Mouse (Mus musculus) frontal cortex, postnatal 25 days (tissue): Measurements from ENCODE around the gene Prkca.

ENCODE experiments used
- DNase-seq, 2 experiments: peaks; one replicate each; pipeline ENCODE4 v3.0.0; 2022; ENCODE audit warnings: low spot score in 2 of 2

The Prkca gene

DNA sequence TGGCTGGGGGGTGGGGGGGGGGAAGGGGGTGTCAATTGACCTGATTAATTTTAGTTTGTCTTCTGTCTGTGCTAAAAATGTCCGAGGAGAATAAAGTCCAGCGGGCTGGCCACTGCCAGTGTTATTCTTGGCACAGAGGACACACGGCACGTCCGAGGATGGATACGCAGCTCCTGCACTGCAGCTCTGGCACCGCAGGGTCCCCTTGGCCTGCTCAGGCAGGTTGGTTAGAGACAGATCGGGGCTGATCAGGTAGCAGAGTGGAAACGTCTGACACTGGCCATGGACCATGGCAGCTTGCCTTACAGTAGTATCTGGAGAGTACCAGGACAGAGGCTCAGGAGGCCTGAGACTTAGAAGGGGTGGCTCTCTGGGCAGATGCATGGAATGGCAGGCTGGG is 393.5 kb downstream of the Prkca start:
- DNase-seq: no peak

DNA sequence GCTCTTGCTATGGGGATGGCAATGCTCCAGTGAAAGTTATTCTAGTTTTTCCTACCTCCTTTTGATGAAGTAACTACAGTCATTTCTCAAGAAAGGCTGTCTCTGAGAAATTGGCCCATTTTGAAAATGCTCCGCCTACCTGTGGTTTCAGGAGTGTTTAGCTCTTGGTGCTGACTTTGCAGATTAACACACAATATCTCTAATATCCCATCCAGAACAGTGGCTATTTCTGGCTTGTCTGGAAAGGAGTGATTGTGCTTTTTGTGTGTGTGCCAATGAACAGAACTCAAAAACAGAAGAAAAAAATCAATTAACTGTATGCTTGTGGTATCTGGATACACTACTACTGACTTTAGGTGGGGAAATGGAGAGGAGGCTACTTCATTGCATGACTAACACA is 395.8 kb downstream of the Prkca start:
- DNase-seq: no peak

DNA sequence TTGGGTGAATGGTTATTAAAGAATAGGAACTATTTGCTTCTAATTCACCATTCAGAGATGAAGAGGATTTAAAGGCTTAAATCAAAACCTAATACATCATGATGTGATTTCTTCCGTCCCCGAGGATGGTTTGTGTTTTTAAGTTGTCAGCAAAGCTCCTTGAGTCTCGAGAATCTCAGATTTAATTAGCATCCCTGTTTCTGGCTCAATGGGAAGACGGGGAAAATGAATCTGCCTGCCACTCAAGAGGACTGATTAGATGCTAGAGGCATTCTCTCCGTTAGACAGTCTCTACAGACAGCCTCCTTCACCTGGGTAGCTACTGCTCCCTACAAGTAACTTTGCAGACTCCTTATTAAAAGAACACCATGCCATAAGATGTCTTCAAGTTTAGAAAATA is 396.9 kb downstream of the Prkca start:
- no peak for DNase-seq

DNA sequence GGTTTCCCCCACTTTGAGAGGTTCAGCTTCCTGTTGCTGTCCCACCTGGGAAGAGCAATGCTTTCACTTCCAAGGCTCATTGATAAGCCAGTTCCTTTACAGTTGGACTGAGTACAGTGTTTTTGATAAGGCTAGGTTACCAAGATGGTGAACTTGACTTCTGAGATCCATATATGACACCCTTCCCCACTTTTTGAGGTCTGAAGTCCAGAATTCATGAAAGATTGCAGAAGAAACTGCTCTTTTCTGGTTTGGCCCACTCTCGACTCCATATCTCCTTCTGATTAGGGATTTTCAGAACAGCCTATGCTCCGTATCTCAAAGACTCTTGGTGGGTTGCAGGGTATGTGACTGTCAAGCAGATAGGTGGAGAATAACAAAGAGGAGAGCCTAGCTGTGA is 406.8 kb downstream of the Prkca start:
- no peak for DNase-seq

DNA sequence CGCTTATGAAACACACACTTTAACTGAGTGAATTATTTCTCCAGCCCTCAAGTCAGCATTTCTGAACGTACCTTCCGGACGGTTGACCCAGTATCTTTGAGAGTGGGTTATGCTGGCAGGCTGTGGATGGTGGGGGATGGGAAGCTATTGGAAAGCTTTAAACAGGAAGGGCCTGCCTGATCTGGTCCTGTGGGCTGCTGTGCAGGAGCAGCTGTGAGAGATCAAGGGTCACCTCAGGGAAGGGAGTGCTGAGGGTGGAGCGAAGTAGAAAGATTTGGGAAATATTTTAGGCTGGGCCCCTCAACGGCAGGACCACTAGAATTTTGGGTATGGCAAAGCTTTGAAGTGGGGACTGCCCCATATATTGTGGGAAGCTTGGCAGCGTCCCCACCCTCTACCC is 412.0 kb downstream of the Prkca start:
- no peak for DNase-seq

DNA sequence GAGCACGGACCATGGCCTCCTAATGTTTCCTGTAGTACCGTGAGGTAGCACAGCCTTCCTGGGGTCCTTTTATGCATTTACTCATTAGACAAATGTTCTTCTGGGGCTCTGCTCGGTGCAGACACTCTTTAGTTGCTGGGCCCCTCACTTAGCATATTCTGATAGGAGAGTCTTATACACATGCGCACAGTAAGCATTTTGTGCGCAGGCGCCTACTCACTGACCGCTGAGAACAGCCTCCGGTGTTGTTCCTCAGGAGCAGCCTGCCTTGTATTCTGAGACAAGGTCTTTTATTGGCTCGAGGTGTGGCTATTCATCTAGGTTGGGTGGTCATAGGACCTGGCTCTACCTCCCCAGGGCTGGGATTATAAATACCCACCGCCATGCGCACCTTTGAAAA is 412.4 kb downstream of the Prkca start:
- no peak for DNase-seq

DNA sequence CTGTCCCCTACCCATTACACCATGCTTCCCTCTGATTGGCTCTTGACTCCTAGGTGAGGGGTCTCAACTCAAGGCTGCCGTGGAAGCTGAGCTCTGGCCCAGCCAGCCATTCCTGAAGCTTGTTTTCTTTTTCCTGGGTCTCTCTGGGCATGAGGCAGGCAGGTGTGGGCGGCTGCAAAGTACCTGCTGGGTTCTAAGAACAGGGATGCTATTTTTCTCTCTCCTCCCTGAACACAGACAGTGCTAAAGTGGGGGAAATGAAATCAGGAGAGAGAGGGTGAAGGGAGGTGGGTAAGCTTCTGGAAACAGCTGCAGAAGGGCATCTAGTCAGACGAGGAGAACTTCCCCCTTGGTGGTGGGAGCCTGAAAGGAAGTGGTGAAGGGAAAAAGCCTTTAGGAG is 414.0 kb downstream of the Prkca start:
- DNase-seq: no peak

DNA sequence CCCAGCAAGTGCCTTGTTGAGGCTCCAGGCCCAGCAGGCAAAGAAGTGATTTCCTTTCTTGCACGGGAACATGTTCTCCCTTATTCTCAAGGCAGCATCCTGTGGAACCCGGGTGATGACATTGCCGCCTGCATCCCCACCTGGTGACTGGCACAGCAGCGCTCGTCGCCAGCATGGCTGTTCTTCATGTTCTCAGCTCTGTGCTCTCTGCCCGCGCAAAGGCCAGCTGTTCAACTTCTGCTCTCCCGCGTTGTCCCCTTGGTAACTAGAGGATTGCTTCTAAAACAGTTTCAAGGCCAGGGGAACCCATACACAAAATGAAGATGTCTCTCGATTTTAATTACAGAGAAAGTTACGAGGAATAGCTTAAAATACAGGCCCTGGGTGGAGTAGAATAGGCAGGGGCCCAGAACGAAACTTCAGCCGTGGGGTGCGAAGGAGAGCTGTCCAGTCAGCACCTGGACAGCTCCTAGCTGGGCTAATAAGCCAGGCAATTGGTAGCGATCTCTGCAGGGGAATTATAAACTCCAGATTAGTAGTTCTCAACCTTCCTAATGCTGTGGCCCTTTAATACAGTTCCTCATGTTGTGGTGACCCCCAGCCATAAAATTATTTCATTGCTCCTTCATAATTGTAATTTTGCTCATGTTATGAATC is 423.7 kb downstream of the Prkca start:
- no peak for DNase-seq

DNA sequence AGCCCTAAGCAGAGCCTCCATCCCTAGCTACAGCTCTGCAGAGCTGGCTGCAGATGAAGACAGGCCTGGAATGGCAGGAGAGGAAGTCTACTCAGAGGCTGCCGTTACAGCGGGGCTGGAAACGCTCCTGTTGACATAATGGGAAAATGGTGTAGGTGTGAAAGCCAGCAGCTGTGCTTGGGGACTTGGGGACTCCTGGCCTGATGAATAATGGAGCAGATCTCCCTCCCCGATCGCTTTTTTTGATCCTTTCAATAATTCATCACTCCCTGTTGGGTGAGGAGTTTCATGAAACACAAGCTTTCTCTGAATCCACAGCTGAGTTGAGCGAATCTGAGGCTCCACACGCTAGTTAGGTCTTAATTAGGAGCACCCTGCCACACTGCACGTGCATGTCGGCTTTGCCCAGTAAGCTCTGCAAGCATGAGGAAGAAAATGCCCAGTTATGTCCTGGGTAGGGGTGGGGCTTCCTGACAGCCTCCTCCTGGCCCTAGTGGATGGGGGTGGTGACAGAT is 425.9 kb downstream of the Prkca start:
- DNase-seq: no peak

DNA sequence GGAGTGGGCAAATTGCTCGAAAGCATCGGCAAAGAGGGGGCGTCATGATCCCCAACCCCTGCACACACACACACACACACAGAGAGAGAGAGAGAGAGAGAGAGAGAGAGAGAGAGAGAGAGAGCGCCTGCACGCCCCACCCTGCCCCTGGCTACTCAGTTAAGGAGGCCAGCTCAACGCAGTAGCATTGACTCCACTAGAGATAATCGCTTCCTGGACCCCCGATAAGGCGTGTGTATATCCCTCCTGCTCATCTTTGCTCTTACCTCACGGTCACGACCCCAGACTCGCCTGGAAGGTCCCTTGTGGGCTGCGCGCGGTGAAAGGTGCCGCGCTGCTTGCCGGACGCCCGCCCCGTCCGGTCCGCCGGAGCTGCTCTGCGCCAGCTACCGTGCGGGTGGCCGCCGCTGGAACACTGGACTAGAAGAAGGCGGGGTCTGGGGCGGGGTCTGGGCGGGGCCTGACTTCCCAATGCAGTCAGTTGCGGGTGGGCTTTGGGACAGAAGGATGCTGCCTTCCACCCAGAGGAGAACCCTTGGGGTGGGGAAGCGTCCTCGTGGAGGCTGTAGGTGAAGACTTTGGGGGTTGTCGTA is 429.0 kb downstream of the Prkca start, which contains the start of gene Cacng5:
TSS of gene Cacng5 (minus strand) at position 422 of the 593 bp plus-strand sequence.
- no peak for DNase-seq

DNA sequence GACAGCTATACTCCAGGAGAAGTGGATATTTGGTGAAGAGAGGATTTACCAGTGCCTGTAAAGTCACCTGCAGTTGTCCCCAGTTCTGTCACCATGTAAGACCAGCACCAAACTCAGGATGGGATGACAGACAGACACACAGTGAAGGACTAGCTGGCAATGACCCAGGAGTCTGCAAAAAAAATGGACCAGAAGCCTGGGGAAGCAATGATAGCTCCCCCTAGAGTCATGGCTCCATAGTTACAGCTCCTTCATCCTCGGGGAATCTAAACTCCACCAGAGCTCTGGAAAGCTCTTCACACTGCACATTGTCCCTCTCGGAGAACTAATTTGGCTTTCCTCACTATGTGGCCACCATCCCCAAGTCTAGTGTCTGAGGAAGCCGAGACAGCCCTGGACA is 430.4 kb downstream of the Prkca start:
- no peak for DNase-seq

DNA sequence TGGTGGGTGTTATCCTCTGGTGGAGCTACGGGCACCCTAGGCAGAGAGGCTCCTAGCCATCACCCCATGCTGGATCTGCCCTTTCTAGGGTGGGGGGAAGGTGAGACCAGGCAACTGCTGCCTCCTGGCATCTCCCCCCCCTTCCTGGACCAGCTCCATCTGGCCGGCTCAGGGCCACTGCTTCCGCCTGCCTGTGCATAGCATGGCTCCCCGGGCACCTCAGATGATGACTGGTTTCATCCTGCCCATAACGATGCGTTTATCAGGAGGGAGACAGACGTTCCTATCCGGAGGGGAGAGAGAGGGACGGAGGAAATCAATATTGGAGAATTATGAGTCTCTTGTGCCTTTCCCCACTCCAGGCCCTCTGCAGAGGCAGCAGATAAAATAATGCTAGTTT is 438.4 kb downstream of the Prkca start:
- DNase-seq: no peak

DNA sequence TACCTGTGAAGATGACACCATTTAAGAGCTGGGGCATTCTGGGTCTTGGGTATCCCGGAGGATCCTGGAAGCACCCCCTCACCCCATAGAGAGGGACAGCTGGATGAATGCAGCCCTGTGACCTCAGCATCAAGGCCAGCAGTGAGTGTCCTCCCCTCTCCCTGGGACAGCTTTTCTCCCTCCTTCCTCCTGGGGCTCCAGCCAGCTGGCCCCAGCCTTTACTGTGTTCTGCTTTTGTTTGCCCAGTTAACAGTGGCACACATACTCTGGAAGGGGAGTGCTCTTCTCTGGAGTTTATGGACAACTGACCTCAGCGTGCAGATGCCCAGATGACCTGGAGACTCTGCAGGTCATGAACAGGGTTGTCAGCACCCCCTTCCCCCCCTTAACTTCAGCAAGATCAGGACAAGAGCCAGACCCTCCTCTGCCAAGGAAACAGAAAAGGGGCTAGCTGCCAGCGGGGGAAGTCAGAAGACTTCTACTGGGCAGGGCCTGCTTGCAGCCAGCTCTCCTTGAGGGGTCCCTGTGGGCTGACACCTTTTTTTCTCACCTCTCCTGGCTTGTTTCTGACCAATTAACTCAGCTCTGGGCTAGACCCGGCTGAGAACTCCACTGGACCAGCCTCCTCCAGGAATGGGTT is 439.6 kb downstream of the Prkca start:
- DNase-seq: no peak

DNA sequence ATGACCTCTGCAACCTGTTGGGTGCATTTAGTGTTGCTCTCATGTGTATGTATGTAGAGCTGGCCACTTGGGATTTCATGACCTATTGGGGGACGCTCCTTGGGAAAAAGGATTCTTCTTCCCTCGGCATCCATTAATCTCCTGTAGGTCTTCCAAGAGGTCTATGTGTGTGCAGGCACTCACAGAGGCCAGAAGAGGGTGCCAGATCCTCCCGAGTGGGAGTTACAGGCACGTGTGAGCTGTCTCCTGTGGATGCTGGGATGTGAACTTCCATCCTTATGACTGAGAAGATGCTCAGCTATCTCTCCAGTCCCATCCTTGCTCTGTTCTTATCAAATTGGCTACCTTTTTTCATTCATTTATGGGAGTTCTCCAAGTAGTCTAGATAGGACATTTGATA is 443.3 kb downstream of the Prkca start:
- DNase-seq: no peak

DNA sequence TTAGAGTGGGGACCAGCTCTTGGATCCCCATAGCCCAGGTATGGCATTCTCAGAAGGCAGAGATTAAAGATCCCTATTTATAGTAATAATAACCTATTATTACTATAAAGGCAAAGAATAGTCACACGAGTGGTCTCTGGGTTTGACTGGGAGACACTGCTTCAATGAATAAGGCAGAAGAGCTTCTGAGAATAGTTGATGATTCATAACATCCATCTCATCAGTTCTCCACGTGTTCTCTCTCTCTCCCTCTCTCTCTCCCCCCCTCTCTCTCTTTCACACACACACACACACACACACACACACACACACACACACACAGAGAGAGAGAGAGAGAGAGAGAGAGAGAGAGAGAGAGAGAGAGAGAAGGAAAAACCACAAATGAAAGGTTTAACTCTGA is 445.0 kb downstream of the Prkca start:
- DNase-seq: no peak

DNA sequence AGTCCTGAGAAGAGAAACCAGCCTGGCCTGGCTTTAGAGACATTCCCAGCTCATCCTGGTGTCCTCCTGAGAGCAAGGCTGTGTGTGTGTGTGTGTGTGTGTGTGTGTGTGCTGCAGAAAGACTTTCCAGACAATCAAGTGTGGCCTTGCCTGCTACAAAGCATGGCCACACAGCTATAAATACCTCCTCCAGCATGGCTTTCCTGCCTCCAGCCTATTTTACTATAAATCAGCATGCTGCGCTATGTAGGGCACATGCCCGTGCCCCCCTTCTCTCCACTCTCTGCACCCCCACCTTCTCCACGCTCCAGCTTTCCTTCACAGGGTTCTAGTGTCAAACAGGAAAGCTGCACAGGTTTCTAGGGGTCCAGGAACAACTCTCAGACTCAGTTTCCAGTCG is 448.1 kb downstream of the Prkca start:
- DNase-seq: no peak

DNA sequence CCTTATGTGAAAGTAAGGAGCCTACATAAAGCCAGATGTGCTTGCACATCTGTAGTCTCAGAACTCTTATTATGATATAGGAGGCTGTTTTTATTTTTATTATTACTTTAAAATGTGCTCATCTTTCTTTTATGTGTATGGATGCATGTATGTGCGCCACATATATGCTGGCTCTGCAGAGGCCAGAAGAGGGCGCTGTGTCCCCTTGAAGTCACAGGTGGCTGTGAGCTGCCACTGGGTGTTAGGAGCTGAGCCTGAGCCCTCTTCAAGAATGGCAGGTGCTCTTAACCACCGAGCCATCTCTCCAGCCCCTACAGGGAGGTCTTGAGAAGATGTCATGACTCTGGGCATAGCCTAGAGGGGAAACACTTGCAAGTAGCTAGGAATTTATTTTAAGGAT is 452.4 kb downstream of the Prkca start:
- no peak for DNase-seq

DNA sequence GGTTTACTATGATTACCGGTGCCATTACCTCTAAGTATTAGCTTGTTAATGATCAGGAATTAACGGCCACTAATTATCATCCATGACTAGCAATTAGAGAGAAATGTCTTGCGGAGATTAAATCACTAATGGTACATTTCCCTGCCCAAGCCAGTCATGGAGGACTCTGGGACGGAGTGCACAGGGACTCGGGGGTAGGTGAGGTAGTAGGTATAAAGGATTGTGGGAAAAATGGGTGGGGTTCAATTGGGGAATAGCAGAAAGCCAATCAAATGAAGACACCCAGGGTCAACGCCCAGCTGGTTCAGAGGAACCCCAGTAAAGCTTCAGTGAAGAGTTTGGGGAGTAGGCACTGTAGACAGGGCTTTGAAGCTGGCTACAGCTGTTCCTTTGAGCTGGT is 456.4 kb downstream of the Prkca start:
- DNase-seq: no peak
